Comparison of ENCODE assay signal across 14 mouse cellular contexts in the genomic region with DNA sequence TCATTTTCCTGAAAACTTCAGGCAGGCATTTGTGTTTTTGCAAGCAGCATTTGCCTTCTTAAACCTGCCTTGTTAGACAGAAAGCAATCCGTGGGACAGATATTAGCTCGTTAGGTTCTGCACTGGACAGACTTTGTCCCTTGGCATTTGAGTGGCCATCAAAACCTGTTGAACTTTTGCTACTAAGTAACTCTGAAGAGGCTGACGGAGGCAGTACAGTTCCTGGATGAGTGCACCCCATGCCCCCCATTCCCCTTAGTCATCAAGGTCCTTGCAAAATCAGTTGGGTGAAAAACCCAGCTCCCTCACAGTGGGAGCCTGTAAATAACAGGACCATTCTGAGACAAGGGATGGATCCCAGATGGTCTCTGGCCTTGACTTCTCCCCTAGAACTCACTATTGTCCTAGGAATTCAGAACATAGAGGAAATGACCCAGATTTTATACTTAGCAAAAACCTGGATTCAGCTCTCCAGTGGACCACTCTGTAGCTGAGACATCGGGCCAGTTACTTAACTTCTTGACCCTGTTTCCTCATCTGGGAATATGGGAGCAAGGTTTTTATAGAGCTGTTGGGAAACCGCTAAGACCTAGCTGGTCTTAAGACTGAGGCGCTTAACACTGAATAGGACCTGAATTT. TPM values are rescaled to one million over a fixed set of nuclear protein-coding genes. Genes with fewer than 3 reads are reported as not detected.
DNase-seq lines count a peak whose midpoint lies in the region; ATAC-seq and TF ChIP-seq lines count a peak whose summit lies in the region.
"Had no signal": no experiment of that assay in that cellular context is flagged by ENCODE, and none has a peak within 500 bp of the region (broad histone marks: within the 10 kb centered on the region; RNA-seq: fewer than 3 reads in every experiment).

No protein-coding gene starts in this region.

- WGBS in liver, adult 2 months, result 55% methylated on average over 6 of the region's 6 CpGs
- 60% methylated on average over 6 of the region's 6 CpGs for WGBS in kidney, embryonic 15.5 days

- DNase-seq in adrenal gland, adult 2 months, result peak; percentile 58
- no peak for DNase-seq in adrenal gland, postnatal 4 days (ENCODE audit: low spot score in 2 of 2)
- peak; percentile 81 for DNase-seq in liver, adult 2 months (ENCODE audit: extremely low read depth, low read depth, low spot score)
- DNase-seq in liver, result no peak
- peak; percentile 30 for DNase-seq in skeletal muscle tissue, adult 2 months (ENCODE audit: low read depth, low spot score)
- no peak for DNase-seq in natural killer cell, adult 2 months (ENCODE audit: low spot score in 2 of 2)
- DNase-seq: cerebellum, adult 2 months; layer of hippocampus, adult 9-11 months had no signal

- no peak for TF ChIP-seq POLR2A in liver, adult 2 months (IDR thresholded peaks at IDR 0.05; ENCODE audit: extremely low read depth, insufficient read depth, low read length)

- H3K36me3 ChIP-seq in liver, adult 2 months (ENCODE audit: control insufficient read depth, insufficient read depth, low read length), result peaks cover 2% of the 10 kb centered on the region; the same call in 1 of the 2 replicates
- peaks cover 27% of the 10 kb centered on the region for H3K36me3 ChIP-seq in kidney, embryonic 15.5 days

- peak; percentile 57 for ATAC-seq in kidney, embryonic 15.5 days (replicated peaks; ENCODE audit: low FRiP score)
- no peak for ATAC-seq in frontal cortex, adult (ENCODE audit: low TSS enrichment)

- H3K4me3 ChIP-seq in liver, adult 2 months (ENCODE audit: insufficient read depth, low read depth, low read length), result no peak overlapping the region
- H3K4me3 ChIP-seq in kidney, embryonic 15.5 days (replicated peaks), result no peak overlapping the region
- H3K4me3 ChIP-seq: embryonic facial prominence, embryonic 10.5 days had no signal

- peak overlapping the region; percentile 61 for H3K27ac ChIP-seq in liver, adult 2 months (replicated peaks; ENCODE audit: insufficient read depth, low read depth, low read length)
- H3K27ac ChIP-seq in kidney, embryonic 15.5 days, result peak overlapping the region; percentile 51; the same call in 1 of the 2 replicates
- H3K27ac ChIP-seq: embryonic facial prominence, embryonic 10.5 days; midbrain, embryonic 10.5 days; stomach, postnatal 0 days had no signal

- peaks cover 31% of the 10 kb centered on the region for H3K79me2 ChIP-seq in liver, adult 2 months (ENCODE audit: control insufficient read depth, insufficient read depth, low read length)

- peaks cover 14% of the 10 kb centered on the region for H3K4me1 ChIP-seq in liver, adult 2 months (ENCODE audit: control insufficient read depth, insufficient read depth, low read length)
- H3K4me1 ChIP-seq in kidney, embryonic 15.5 days, result peaks cover 36% of the 10 kb centered on the region

- TF ChIP-seq CTCF in liver, adult 2 months (IDR thresholded peaks at IDR 0.05; ENCODE audit: low read depth, low read length), result no peak

- no peaks in the 10 kb centered on the region for H3K27me3 ChIP-seq in liver, adult 2 months (ENCODE audit: control insufficient read depth, insufficient read depth, low read length)
- H3K27me3 ChIP-seq in kidney, embryonic 15.5 days, result no peaks in the 10 kb centered on the region

- H3K9ac ChIP-seq in liver, adult 2 months (ENCODE audit: low read depth, low read length), result no peak overlapping the region
- H3K9ac ChIP-seq in kidney, embryonic 15.5 days, result no peak overlapping the region
- H3K9ac ChIP-seq: lung, embryonic 14.5 days had no signal

- no peaks in the 10 kb centered on the region for H3K9me3 ChIP-seq in kidney, embryonic 15.5 days (replicated peaks)
- H3K9me3 ChIP-seq: midbrain, embryonic 10.5 days had no signal

- H3K4me2 ChIP-seq in kidney, embryonic 15.5 days, result no peak overlapping the region

RNA-seq across cellular contexts. Expression of a gene that starts 30.5 kb away (rescaled TPM):
- total RNA-seq in adrenal gland, adult 2 months (2021), result 100 to 1,000 TPM; 105 to 127 TPM
- 20.4 and 31.8 TPM in 2 replicates for polyA plus RNA-seq in adrenal gland, adult 2 months (2012; rRNA removed)
- total RNA-seq in adrenal gland, postnatal 4 days (2021), result 10 to 100 TPM; 83.9 to 89.6 TPM
- total RNA-seq in liver, adult 2 months (2014; rRNA removed), result 11.6 and 13.8 TPM in 2 replicates
- 7.0 and 7.9 TPM in 2 replicates for polyA plus RNA-seq in liver, adult 2 months (2012; rRNA removed)
- polyA plus RNA-seq in kidney, embryonic 15.5 days (2015; fragmentation: Nextera tagmentation; extraction: Ambion mirVana), result 30.0 and 32.2 TPM in 2 replicates

Comparison
In these comparisons a context has a peak if more than half of its experiments do, and no peak if none do; other contexts are left out.
1. DNase-seq: peak in adrenal gland, adult 2 months (single experiment), liver, adult 2 months (single experiment) and skeletal muscle tissue, adult 2 months (single experiment); none in adrenal gland, postnatal 4 days (0 of 2), liver (single experiment) and natural killer cell, adult 2 months (0 of 2).